Mouse (Mus musculus) kidney, postnatal 14 days (tissue): Measurements from ENCODE around the gene Pdcd2.

Source experiments
- DNase-seq: peaks from one replicate; pipeline ENCODE4 v3.0.0; 2022; ENCODE audit warnings: mixed read lengths

The Pdcd2 gene

GRCm38 (mm10) chr17:15497882-15498752 is 29.0 kb downstream of the Pdcd2 start:
- peak; percentile 95 for DNase-seq

GRCm38 (mm10) chr17:15490542-15490941 is 36.6 kb downstream of the Pdcd2 start:
- no peak for DNase-seq

GRCm38 (mm10) chr17:15472671-15473070 is 54.4 kb downstream of the Pdcd2 start:
- no peak for DNase-seq
